Mouse (Mus musculus) adipocyte (in vitro differentiated cells): ENCODE measurements around the gene Diaph2.
A peak's percentile ranks its signal among the peaks of the same experiment; 100 is the strongest.
"Not testable (repeated sequence)": the region's sequence is repeated elsewhere in the genome, so short reads cannot be mapped to it uniquely, and the experiment has no call there.

Source experiments
- DNase-seq: peaks from one replicate; pipeline ENCODE4 v3.0.0-alpha.2; 2016; ENCODE audit warnings: low spot score

Gene Diaph2

GRCm38 (mm10) chrX:129749571-129750061 lies at the start of gene Diaph2:
Gene Diaph2, plus strand, starts transcription at chrX:129749742.
- peak; percentile 87 for DNase-seq

- DNase-seq, result no peak
Observed at GRCm38 (mm10) chrX:129701634-129702312, 47.8 kb upstream of the Diaph2 start.

- no peak for DNase-seq
Observed at GRCm38 (mm10) chrX:129709656-129710055, 39.9 kb upstream of the Diaph2 start.

GRCm38 (mm10) chrX:129728717-129729220 lies 20.8 kb upstream of the Diaph2 start:
- DNase-seq, result peak; percentile 44

GRCm38 (mm10) chrX:129736562-129736961 lies 13.0 kb upstream of the Diaph2 start:
- DNase-seq, result no peak

GRCm38 (mm10) chrX:129739226-129739625 lies 10.3 kb upstream of the Diaph2 start:
- DNase-seq, result no peak

- no peak for DNase-seq
Observed at GRCm38 (mm10) chrX:129742981-129743380, 6.6 kb upstream of the Diaph2 start.

- no peak for DNase-seq
Observed at GRCm38 (mm10) chrX:129745976-129746375, 3.6 kb upstream of the Diaph2 start.

GRCm38 (mm10) chrX:129749102-129749501 lies 440 bp upstream of the Diaph2 start:
- peak; percentile 51 for DNase-seq

GRCm38 (mm10) chrX:129750094-129750569 lies 590 bp downstream of the Diaph2 start:
- DNase-seq, result no peak

- peak; percentile 32 for DNase-seq
Observed at GRCm38 (mm10) chrX:129750606-129751005, 1.1 kb downstream of the Diaph2 start.

- DNase-seq, result no peak
Observed at GRCm38 (mm10) chrX:129756606-129757005, 7.1 kb downstream of the Diaph2 start.

- DNase-seq, result no peak
Observed at GRCm38 (mm10) chrX:129762649-129763048, 13.1 kb downstream of the Diaph2 start.

- DNase-seq, result no peak
Observed at GRCm38 (mm10) chrX:129765378-129765777, 15.8 kb downstream of the Diaph2 start.

GRCm38 (mm10) chrX:129766811-129767210 lies 17.3 kb downstream of the Diaph2 start:
- DNase-seq, result no peak

- peak; percentile 16 for DNase-seq
Observed at GRCm38 (mm10) chrX:129770625-129771024, 21.1 kb downstream of the Diaph2 start.

- no peak for DNase-seq
Observed at GRCm38 (mm10) chrX:129773556-129774255, 24.2 kb downstream of the Diaph2 start.

GRCm38 (mm10) chrX:129774478-129774877 lies 24.9 kb downstream of the Diaph2 start:
- DNase-seq, result no peak

- DNase-seq, result no peak
Observed at GRCm38 (mm10) chrX:129776761-129777160, 27.2 kb downstream of the Diaph2 start.

- DNase-seq, result no peak
Observed at GRCm38 (mm10) chrX:129777404-129777962, 27.9 kb downstream of the Diaph2 start.

GRCm38 (mm10) chrX:129781844-129782243 lies 32.3 kb downstream of the Diaph2 start:
- no peak for DNase-seq

- no peak for DNase-seq
Observed at GRCm38 (mm10) chrX:129784062-129784461, 34.5 kb downstream of the Diaph2 start.

- DNase-seq, result not testable (repeated sequence)
Observed at GRCm38 (mm10) chrX:129799920-129800319, 50.4 kb downstream of the Diaph2 start.
